Mouse (Mus musculus): ENCODE results near the gene Rapgef3.

Rapgef3 gene

DNA sequence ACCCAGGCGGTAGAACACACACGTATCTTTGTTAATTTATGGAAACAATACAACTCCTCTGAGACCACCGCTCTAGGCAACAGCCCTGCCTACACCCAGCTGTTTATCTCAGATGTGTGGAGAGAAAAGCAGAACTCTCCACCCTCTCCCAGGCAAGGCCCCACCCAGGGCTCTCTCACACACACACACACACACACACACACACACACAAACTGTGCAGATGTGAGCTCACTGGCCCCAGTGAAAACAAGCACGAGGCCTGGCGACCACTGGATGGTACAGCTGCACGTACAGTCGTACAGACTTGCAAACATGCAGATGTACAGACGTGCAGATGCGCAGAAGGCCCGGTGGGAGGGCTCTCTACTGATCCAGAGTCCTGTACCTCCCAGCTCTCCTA, 22.8 kb downstream of the Rapgef3 start:
- DNase-seq: no peak

DNA sequence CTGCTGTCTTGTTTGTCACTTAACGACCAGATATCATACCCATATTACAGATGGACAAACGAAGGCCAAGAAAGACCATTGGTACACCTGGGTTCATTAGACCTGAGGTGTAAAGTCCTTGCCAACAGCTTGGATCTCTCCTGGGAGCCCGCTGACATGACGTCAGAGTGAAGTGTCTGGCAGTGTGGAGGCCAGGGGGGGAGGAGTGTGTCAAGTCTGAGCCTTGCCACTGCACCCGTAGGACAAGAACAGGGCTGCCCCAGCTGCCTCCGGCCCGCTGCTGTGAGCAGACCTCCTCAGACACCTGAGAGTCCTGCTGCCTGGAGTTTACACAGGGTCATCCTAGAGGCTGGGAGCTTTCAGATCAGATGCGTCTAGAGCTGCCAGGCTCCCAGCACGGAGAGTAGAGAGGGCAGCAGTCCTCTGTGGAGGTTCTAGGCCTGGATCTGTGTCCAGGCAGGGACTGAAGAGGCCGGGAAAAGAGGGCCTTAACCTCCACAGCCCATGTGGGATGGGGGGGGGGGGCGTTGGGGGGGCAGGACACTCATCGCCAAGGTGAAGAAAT, 23.7 kb downstream of the Rapgef3 start:
- no peak for DNase-seq

DNA sequence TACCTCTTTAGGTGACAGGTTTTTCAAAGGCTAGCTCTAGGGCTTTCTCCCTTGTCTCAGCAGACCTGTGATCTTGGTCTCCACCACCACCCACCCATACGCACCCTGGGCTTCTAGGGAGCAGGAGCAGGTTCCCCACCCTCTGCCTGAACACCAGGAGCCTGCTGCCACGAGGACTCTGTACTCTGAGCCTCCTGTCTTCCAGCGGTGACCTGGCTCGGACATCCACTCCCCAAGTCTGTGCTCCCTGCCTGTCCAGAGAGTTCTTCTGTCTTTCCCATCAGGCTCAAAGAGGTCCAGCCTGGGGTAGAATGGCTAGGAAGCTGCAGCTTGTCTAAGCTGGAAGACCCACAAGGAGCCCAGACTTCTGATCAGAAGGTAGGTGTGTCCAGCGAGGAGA, 24.6 kb downstream of the Rapgef3 start:
- DNase-seq: no peak

DNA sequence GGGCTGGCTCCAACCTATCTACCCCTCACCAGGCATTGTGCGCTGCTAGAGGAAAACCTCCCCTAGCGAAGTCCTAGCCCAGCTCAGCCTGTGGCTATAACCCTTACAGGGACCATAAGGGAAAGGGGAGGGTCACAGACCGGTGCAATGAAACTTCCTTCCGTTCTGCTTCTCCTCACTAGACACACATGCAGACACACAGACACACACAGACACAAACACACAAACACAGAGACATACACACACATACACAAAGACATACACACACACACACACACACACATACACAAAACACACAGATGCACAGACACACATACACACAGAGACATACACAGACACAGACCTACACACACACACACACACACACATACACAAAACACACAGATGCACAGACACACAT, 25.2 kb downstream of the Rapgef3 start:
- DNase-seq: no peak

DNA sequence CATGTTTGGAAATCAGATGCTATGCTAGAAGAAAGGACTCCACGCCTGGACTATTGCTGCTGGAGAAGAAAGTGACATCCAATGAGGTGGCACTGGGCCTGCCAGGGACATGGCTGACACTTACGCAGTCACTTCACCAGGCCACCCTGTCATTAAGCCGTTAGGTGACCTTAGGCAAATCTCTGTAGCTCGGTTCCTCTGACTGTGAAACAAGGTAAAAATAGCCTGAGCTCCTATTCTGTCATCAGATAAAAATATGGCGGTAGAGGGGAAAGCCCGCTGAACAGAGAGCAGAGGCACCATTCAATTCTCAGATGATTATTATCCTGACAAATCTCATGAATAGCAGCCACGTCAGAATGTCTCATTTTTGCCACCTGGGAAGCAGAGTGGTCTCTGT, 25.7 kb downstream of the Rapgef3 start:
- no peak for DNase-seq

DNA sequence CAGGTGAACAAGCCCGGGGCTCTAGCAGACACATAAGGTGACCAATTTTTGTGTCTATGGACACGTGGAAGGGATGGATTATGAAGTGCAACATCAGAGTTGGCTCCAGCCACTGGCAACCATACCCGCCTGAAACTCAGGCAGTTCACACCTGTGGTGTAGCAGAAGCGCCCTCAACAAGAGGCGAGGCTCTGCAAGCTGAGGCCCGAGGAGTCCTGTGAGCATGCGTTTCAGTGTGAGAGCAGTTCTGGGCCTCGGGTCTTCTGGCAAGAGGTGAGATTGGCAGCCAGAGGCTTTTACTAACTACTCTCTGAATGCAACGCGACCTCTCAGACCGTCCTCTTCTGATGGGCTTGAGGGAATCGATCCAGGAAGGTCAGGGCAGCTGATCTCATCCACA, 26.1 kb downstream of the Rapgef3 start:
- DNase-seq: no peak

DNA sequence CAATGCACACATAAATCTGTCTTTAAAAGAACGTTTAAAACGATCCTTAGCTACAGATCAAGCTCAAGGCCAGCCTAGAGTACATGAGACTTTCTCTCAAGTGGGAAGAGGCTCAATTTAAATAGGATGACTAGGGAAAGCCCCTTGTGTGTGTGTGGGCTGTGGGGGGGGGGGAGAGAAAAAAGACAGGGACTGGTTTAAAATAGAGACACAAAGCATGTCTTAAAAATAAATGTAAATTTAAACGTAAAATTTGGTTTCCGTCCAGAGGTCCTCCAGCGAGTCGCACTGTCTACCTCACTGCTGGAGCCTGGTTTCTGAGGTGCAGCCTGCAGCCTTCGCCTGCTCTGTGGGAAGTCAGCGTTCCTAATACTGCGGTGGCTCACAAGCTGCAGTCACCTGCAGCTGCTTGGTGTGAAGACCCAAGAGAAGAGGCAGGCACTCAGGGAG, 27.5 kb downstream of the Rapgef3 start:
- no peak for DNase-seq

DNA sequence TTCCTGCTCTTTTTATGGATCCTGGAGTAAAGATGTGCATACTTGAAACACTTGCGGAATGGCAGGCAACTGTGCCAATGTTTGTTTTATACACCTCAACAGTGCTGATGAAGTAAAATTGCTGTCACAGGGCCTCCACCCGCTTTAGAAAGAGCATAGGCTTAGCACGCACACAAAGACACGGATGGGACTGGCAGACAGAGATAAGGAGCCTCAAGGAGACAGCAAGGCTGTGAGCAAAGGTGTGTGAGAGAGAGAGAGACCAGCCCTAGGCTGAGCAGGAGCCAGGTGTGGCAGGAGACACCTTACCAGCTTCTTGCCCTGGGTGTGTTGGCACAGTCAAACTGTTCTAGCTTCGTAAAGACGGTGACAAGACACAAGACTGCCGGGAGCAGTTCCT, 28.8 kb downstream of the Rapgef3 start:
- DNase-seq: no peak

DNA sequence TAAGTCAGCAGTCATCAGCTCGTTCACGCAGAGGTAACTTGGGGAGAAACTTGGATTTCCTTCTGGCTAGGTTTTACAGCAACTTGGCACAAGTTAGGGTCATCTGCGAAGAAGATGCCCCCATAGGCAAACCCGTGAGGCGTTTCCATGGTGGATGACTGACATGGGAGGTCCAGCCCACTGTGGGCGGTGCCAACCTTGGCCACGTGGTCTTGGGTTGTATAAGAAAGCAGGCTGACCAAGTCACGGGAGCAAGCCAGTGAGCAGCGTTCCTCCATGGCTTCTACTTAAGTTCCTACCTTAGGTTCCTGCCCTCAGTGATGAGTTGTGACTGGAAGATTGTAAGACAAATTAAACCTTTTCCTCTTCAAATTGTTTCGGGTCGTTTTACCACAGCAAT, 35.8 kb downstream of the Rapgef3 start:
- DNase-seq: no peak

DNA sequence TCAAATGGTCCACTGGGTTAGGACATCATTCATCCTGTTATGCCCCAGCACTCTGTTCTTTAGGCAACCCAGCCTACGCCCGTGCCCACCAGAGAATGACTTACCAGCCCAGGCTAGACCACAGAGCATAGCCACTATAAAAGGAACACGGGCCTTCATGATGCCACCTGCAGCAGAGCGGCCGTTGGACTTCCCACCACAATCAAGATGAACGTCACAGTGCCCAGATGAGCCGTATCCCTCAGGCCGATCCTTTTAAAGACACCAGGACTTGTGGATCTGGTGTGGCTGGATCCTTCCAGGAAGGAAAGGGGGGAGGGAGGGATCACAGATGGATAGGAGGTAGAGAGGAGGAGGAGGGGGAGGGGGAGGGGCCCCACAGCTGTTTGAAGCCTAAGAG, 36.7 kb downstream of the Rapgef3 start, which contains the start of gene Endou:
Gene Endou, minus strand, starts transcription at position 229 of the 400 bp plus-strand sequence.
- no peak for DNase-seq

DNA sequence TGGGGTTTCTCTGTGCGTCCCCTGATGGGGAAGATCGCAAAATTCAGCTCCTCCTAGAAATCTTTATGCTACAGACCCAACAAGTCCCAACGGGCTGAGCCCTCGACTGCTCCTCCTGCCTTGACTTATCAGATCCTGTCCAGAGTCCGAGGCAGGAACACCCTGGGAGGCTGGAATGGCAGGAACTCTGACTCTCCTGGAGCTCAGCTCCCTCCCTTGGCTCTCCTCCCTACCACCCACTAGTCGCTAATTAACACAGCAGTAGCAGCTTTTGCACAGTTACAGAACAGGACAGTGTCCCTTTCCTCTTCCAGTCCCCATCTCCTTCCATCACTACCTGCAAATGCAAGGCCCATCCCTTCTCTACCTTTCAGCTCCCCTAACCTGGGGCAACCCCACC, 37.4 kb downstream of the Rapgef3 start:
- DNase-seq: no peak

DNA sequence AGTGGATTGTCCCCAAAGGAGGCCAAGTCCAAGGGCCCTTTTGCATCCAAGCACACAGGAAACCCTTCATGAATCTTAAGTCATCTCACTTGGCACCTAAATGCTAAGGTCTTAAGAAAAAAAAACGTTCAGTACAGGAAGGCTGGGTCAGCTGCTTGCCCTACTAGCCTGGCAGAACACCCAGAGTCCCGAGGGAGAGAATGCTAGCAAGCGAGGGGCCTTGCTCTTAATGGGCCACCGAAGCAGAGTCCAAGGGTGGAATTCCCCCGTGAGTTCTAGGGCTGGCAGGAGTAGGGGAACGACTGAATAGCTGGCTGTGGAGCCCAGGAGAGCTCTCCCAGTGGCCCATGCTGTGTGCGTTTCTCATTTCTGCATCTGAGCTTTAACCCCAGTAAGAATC, 39.0 kb downstream of the Rapgef3 start:
- DNase-seq: no peak

DNA sequence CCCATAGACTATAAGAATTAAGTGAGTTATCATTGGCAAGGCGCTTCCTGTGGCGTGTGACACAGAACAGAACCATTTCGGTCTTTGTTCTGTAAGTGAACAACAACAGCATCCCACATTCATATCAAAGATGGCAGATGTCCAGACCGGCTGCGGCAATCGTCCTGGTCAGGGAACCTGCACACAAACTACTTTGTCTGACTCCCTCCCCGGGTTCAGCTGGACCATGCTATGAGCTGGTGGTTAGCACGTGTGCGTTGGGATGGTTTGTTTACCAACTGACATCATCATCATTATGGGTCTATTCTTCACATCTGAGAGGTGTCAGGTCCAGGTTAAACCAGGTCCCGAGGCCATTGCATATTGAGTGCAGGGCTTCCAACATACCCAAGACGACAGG, 39.4 kb downstream of the Rapgef3 start:
- no peak for DNase-seq

DNA sequence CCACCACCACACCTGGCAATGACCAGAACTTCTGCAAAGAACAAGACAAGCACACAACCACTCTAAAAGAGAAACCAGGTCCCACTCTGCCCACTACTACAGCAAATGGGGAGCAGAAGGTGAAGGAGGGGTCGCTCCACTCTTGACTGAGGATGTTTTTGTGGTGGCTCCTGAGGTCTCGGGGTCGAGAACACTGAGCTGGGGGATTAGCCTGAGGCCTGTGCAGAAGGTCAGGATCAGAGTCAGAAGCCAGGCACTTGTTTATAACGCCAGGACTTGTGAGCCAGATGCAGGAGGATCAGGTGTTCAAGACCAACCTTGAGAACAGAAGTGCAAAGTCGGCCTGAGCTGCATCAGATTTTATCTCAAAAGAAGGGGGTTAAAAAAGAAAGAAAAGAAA, 40.3 kb downstream of the Rapgef3 start:
- no peak for DNase-seq

DNA sequence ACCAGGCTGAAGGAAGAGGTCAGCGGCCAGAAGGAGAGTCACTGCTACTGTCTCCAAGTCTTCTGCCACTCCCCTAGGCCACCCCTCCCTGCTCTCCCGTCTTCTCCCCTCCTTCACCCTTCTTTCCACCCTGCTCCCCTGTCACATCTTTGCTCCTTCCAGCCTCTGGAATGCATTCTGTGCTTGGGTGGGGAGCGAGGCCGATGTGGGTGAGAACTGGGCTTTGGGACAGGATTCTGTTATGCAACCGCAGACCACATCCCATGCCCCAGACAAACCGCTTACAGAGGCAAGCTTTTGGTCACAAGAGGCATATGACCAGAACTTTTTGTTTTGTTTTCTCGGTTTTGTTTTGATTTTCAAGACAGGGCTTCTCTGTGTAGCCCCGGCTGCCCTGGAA, 40.7 kb downstream of the Rapgef3 start:
- no peak for DNase-seq

DNA sequence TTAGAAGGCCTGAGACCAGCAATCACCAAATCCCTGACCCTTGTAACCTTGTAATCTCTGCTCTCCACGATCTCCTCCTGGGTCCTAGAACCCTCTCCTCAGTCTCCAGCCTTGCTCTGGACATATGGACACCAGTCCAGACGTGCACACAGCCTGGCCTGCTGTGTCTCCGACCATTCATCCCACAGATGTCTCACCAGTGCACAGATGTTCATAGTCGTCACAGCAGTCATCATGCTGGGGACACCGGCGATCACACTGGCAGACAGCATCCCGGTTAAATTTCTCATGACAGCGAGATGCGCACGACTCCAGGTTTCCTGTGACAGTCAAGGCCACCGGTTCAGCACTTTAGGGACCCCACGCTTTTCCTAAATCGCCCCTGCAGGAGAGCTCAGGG, 41.5 kb downstream of the Rapgef3 start:
- DNase-seq: no peak

DNA sequence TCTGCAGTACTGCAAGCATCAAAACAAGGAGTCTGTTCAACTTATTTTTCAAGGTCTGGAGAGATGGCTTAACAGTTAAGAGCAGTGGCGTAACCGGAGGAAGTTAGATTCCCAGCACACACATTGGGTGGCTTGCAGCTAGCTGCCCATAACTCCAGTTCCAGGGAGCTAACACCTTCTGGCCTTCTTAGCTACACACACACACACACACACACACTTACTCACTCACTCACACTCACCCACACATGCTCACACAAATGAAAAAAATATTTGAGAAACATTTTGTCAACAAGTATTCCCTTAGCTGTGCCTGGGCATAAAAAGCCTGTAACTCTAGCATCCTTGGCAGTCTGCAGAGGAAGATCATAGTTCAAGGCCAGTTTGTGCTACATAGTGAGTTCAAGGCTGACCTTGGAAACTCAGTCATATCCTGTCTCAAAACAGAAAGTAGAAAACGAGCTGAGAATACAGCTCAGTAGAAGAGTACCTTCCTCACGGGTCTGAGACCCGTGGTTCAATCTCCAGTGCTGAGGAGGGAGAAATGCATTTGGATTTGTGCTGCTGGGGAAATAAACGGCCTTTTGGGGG, 42.5 kb downstream of the Rapgef3 start:
- DNase-seq: no peak

DNA sequence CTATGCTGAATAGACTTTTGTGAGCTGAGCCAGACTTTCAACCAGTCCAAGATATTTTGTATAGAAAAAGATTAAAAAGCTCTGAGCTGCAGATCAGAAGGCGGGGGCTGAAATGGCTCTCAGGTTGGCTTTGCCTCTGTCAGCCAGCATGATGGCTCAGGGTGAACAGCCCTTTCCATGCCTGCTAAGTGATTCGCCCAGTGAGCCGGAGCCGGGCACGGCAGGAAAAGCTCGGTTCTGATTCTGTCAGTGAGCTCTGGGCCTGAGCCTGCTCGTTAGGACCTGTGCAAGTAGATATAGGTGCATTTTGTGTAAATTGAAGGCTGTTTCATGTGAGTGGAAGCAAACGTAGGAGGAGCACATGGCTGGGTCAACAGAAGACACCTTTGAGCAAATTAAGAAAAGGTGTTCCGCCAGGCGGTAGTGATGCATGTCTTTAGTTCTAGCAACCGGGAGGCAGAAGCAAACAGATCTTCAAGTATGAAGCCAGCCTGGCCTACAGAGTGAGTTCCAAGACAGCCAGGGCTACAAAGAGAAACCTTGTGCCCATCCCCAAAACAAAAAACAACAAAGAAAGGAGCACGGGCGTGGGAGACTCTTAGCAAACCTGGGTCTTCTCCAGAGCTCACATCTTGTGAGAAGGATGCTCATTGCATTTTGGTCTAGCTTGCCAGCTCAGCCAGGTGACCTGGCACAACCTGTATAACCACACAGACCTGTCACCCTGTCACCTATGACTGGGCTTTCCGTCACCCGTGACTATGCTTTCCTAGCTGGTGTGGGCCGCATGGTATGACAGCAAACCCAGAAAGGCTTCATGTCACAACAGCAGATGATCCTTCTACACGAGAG, 43.2 kb downstream of the Rapgef3 start:
- no peak for DNase-seq

DNA sequence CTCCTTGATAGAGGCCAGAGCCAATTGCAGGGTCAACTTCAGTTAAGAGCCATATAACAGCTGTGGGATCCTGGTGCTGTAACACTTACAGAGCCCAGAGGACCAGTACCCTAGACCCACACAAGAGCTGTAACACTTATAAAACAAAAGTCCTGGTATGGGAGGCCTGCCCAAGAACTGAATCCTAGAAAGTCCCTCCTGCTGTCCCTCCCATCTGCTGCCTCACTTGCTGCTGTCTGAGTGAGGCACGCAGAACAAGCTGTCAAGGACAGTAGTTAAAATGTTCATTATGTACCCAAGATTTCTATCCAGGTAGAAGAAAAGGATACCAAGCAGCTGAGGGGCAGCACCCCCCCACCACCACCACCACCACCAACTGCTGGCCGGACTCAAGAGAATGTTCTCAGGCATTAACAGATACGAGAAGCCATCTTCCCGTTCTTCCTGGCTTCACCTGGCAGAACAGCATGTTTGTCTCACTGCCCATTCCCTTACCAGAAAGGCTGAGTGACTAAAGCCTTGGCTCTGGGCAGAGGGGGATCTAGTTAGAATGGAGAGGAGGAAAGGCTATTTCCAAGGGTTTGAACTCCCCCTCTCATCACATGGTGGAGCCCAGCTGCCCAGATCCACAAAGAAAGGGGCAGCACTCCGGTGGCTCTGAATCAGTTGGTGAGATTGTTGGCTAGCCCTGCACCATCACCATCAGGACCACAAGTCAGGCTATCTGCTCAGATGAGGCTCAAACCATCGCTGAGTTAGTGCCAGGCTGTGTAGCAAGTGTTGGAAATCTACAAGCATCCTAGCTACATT, 44.0 kb downstream of the Rapgef3 start:
- DNase-seq: no peak

DNA sequence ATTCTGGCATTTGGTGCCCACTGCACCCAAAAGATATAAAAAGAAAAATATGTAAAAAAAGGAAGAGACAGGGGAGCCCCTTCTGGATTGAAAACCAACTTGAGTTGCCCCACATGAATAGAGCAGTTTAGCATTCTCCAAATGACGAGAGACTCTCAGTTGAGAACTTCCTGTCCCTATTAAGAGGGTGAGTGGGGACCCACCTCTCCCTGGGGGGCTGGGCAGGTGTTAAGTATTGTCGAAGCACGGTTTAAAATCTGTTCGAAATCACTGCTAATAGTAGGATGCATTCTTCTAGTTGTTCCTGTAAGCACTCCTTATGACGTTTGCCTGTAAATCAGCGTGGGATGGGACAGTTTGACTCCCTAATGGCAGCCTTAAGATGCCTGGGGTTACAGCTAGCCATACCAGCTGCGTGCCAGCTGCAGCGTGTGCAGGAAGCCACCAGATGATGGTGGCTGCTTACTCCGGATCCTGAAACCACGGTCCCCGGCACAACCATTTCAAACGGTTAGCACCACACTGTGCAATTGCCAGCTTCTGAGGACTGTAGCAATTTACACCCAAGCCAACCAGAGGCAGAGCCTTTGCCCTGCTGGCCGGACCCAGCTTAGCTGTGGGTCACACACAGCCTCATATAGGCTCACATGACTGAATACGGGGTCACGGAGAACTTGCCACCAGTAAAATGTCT, 46.6 kb downstream of the Rapgef3 start:
- DNase-seq: no peak

DNA sequence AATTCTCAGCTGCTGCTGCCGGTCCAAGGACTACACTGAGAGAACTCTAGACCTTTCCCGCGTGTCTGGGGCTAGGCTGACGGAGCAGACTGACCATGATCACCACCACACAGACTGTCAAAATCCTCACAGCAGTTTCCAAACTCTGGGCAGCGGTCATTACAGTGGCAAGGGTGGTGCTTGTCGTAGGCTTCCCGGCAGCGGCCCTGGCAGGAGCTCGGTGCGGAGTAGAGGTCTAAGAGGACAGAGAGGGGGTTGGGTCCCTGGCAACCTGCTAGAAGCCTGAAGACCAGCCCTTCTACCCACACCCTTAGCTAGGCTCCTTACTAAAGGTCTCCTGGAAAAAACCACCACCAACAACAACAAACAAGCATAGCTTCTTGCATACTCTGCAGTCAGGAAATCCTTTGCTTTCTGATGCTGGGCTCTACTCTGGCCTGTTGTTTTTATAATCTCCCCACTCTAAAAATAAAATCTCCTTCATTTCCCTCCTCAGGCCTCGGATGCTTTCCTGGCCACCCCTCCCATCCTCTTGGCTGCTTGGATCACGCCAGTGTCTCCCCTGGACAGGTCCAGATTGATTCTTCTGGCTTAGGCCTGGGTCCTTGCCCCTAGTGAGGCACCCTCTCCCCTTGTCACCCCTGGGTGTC, 47.6 kb downstream of the Rapgef3 start:
- no peak for DNase-seq

DNA sequence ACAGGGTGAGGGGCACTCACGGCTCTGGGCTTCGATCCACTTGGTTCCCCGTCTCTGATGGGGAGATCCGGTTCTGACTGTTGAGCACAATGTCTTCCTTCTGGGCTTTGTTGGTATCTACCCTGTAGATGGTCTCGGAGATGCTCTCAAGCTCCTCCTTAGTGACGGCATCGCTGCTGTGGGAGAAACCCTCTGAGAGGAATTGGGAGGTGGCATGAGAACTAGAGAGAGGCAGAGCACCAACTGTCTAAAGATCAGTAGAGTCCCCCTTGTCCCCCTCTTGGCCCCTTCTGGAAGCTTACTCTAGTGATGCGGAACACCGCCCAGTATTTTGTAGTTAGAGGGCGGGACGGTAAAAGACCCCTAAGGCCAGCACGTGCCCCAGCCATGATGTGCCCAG, 48.3 kb downstream of the Rapgef3 start:
- DNase-seq: no peak

All from cerebellum, adult 11-12 months (tissue).